Mouse (Mus musculus) bone marrow, adult 2 months (tissue): ENCODE data around the gene Sult1b1.

Experiments used
- CTCF ChIP-seq: fragments of 200-500 bp; IDR thresholded peaks from 2 replicates; pipeline ENCODE4 v1.5.1; 2011; ENCODE audit warnings: low read length, control low read depth; ENCODE audit not compliant: control insufficient read depth, insufficient read depth
- POLR2A ChIP-seq: fragments of 200-500 bp; IDR thresholded peaks from 2 replicates; pipeline ENCODE4 v1.6.1; 2011; ENCODE audit warnings: low read depth, mild to moderate bottlenecking, control low read depth, low read length, borderline replicate concordance; ENCODE audit not compliant: control insufficient read depth

DNA sequence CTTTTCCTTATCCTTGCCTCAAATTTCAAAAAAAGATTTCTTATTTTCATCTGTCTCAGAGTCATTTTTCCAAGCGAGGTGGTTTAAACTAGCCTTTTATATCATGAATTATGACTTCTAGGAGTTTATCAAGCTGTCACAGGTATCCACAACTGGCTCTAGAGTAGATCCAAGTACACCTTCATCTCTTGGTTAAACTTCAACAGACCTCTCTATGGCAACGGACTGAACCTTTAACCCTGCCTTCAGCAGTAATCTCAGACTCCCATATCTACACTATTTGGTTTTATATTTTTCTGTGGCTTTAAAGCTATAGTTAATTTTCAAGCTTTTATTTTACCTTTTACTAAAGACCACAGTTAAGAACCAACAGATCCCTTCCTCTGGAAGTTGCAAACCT is 5.7 kb downstream of the Sult1b1 start:
- no peak for TF ChIP-seq CTCF
- TF ChIP-seq POLR2A, result no peak
